Mouse (Mus musculus) G1E (cell line): Measurements from ENCODE around the gene Gabbr2.

Experiments used
- CTCF ChIP-seq: IDR thresholded peaks from 2 replicates; pipeline ENCODE4 v1.5.1; 2012; ENCODE audit warnings: low read depth, low read length, inconsistent platforms, mixed read lengths
- GATA1 ChIP-seq: IDR thresholded peaks from 2 replicates; pipeline ENCODE4 v1.6.1; 2012; ENCODE audit warnings: borderline replicate concordance, low read length, inconsistent platforms, mixed read lengths
- POLR2AphosphoS5 ChIP-seq: IDR thresholded peaks from 2 replicates; pipeline ENCODE4 v1.6.1; 2012; ENCODE audit warnings: low read depth, low read length, inconsistent platforms; ENCODE audit not compliant: insufficient replicate concordance
- TAL1 ChIP-seq: conservative IDR thresholded peaks from 2 replicates; pipeline ENCODE4 v1.6.1; 2012; ENCODE audit warnings: low read depth, low read length, inconsistent platforms, mixed read lengths

GRCm38 (mm10) chr4:46620946-46621345 is 370.7 kb downstream of the Gabbr2 start:
- TF ChIP-seq CTCF, result no peak
- TF ChIP-seq GATA1, result no peak
- no peak for TF ChIP-seq TAL1
- TF ChIP-seq POLR2AphosphoS5, result no peak
